Mouse (Mus musculus): ENCODE measurements at regions not wholly inside any gene's neighbourhood (a gene's known extent, or its start where the extent isn't known, plus 50 kb on each side); places are given as distances from the start of the nearest gene placed in this dataset.

- peak; percentile 79 to 94 for DNase-seq (ENCODE audit: low spot score in 2 of 2)
These were observed 55.3 kb upstream of the Cpsf6 start for GRCm38 (mm10) chr10:117434871-117435733.

- DNase-seq (ENCODE audit: low spot score in 2 of 2), result no peak
These were observed 54.6 kb upstream of the Cpsf6 start for GRCm38 (mm10) chr10:117434293-117434842.

GRCm38 (mm10) chr10:117433547-117434292, 53.9 kb upstream of the Cpsf6 start:
- peak; percentile 14 to 55 for DNase-seq (ENCODE audit: low spot score in 2 of 2)

GRCm38 (mm10) chr10:117432871-117433546, 53.2 kb upstream of the Cpsf6 start:
- DNase-seq (ENCODE audit: low spot score in 2 of 2), result peak in 1 of 2 experiments; percentile 69

- DNase-seq (ENCODE audit: low spot score in 2 of 2), result peak; percentile 64 to 89
These were observed 52.6 kb upstream of the Cpsf6 start for GRCm38 (mm10) chr10:117432415-117432814.

- no peak for DNase-seq (ENCODE audit: low spot score in 2 of 2)
These were observed 52.0 kb upstream of the Cpsf6 start for GRCm38 (mm10) chr10:117431850-117432249.

- DNase-seq (ENCODE audit: low spot score in 2 of 2), result no peak
These were observed 51.3 kb upstream of the Cpsf6 start for GRCm38 (mm10) chr10:117431086-117431619.

- no peak for DNase-seq (ENCODE audit: low spot score in 2 of 2)
These were observed 50.5 kb upstream of the Cpsf6 start for GRCm38 (mm10) chr10:117430224-117430884.

GRCm38 (mm10) chr10:117429459-117430183, 49.8 kb upstream of the Cpsf6 start:
- DNase-seq (ENCODE audit: low spot score in 2 of 2), result no peak
